In the genomic region with DNA sequence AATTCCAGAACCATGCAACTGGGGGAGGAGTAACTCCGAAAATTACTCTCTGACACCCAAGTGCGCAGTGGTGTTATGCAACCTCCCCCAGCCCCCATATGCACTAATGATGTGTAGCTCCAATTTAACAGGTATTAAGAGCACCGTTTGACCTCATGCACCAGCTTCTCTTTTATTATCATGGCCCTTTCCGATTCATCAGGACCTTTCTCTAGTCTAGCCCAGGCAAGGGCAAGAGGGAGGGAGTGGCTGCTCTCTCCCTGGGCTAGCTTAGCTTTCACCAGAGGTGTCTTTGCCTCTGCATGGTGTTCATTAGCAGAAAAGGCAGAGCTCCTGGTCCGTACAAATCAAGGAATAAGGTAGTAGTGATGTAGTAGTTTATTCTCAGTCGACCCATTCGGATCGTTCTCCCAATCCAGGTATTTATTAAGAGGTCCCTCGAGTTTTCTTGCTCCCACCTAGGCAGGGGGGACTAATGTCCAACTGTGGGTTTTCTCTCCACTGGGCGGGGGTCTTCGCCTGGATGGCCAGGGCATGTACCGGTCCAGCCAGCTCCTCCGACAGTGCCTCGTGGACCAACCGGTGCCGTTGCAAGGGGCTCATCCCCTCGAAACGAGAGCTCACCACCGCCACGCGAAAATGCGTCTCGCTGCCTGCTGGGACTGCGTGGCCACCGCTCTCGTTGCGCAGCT, we compare ENCODE assay signal across 8 mouse cellular contexts. TPM values are rescaled to one million over a fixed set of nuclear protein-coding genes. Genes with fewer than 3 reads are reported as not detected.
DNase-seq lines count a peak whose midpoint lies in the region; ATAC-seq and TF ChIP-seq lines count a peak whose summit lies in the region.

No protein-coding gene starts in this region.

- H3K4me3 ChIP-seq in erythroblast, embryonic 14.5 days (replicated peaks): peak overlapping the region; percentile 85
- peak overlapping the region; percentile 89 for H3K4me3 ChIP-seq in thymus, adult 2 months (ENCODE audit: control insufficient read depth, insufficient read depth, low read length)
- peak overlapping the region; percentile 68 for H3K4me3 ChIP-seq in liver, embryonic 11.5 days (ENCODE audit: low read depth, low read length)

- no peak overlapping the region for H3K27ac ChIP-seq in thymus, adult 2 months (ENCODE audit: control insufficient read depth, insufficient read depth, low read length)
- peak overlapping the region; percentile 90 for H3K27ac ChIP-seq in liver, embryonic 11.5 days (ENCODE audit: low read depth, low read length)

- no peak for TF ChIP-seq POLR2A in thymus, adult 2 months (IDR thresholded peaks at IDR 0.05; ENCODE audit: control insufficient read depth, extremely low read depth, insufficient read depth, low read length, poor library complexity)

- WGBS in thymus, adult 2 months: 22% methylated on average over 27 of the region's 27 CpGs
- WGBS in liver, embryonic 11.5 days: 15% methylated on average over 27 of the region's 27 CpGs

- TF ChIP-seq CTCF in thymus, adult 2 months (IDR thresholded peaks at IDR 0.05; ENCODE audit: borderline replicate concordance, control insufficient read depth, extremely low read depth, insufficient read depth, low read length, poor library complexity): no peak

- H3K9me3 ChIP-seq in erythroblast, embryonic 14.5 days (ENCODE audit: control insufficient read depth, low read length): peaks cover 5% of the 10 kb centered on the region
- peaks cover 2% of the 10 kb centered on the region; the same call in 1 of the 2 replicates for H3K9me3 ChIP-seq in liver, embryonic 11.5 days (ENCODE audit: control insufficient read depth, low read length)

- ATAC-seq in erythroblast, adult 5-6 weeks (replicated peaks; ENCODE audit: low FRiP score, poor library complexity, severe bottlenecking): no peak
- ATAC-seq in liver, embryonic 11.5 days (replicated peaks; ENCODE audit: low FRiP score): 0 out of 2 replicates have a peak, but pooled peaks have one; percentile 5

- H3K9ac ChIP-seq in liver, embryonic 11.5 days (ENCODE audit: low read depth, low read length): peak overlapping the region; percentile 95

- H3K4me1 ChIP-seq in erythroblast, embryonic 14.5 days (ENCODE audit: control insufficient read depth): peaks cover 34% of the 10 kb centered on the region
- peaks cover 22% of the 10 kb centered on the region for H3K4me1 ChIP-seq in thymus, adult 2 months (replicated peaks; ENCODE audit: control insufficient read depth, insufficient read depth, low read length)
- H3K4me1 ChIP-seq in liver, embryonic 11.5 days (replicated peaks; ENCODE audit: control insufficient read depth, insufficient read depth, low read length): peaks cover 13% of the 10 kb centered on the region

- H3K4me2 ChIP-seq in liver, embryonic 11.5 days: peak overlapping the region; percentile 96

- peaks cover 23% of the 10 kb centered on the region for H3K27me3 ChIP-seq in erythroblast, embryonic 14.5 days (ENCODE audit: control insufficient read depth)
- H3K27me3 ChIP-seq in thymus, adult 2 months (ENCODE audit: control insufficient read depth, insufficient read depth, low read length): no peaks in the 10 kb centered on the region
- no peaks in the 10 kb centered on the region for H3K27me3 ChIP-seq in liver, embryonic 11.5 days (replicated peaks; ENCODE audit: control insufficient read depth, insufficient read depth, low read length)

- DNase-seq in thymus, adult 2 months: no peak
- no peak for DNase-seq in thymus, postnatal 25 days
- peak; percentile 51 for DNase-seq in liver, embryonic 11.5 days (ENCODE audit: low spot score)
- no peak for DNase-seq in adrenal gland, postnatal 36 days
- no peak for DNase-seq in ovary, postnatal 36 days (ENCODE audit: low spot score)
- no peak for DNase-seq in right cerebral cortex, postnatal 25 days

- H3K36me3 ChIP-seq in erythroblast, embryonic 14.5 days (ENCODE audit: control insufficient read depth): no peaks in the 10 kb centered on the region; the same call in 1 of the 2 replicates
- no peaks in the 10 kb centered on the region for H3K36me3 ChIP-seq in thymus, adult 2 months (ENCODE audit: control insufficient read depth, insufficient read depth, low read length)
- H3K36me3 ChIP-seq in liver, embryonic 11.5 days (ENCODE audit: control insufficient read depth, insufficient read depth, low read length): 0 out of 2 replicates have a peak, but pooled peaks cover 2% of the 10 kb centered on the region

RNA-seq across cellular contexts. Expression of gene Sv2a, which starts 15.6 kb away (rescaled TPM):
- polyA plus RNA-seq in erythroblast, embryonic 14.5 days (2012): not detected in 2 replicates
- total RNA-seq in erythroblast, adult 5-6 weeks (2015; ENCODE audit: low replicate concordance): not detected in 2 replicates
- total RNA-seq in erythroblast, adult 5-6 weeks (2017; ENCODE audit: low replicate concordance): not detected in 2 replicates
- polyA plus RNA-seq in thymus, adult 2 months (2012; rRNA removed): 3.7 and 4.4 TPM in 2 replicates
- polyA plus RNA-seq in liver, embryonic 11.5 days (2014; fragmentation: Nextera tagmentation; extraction: Ambion mirVana): 3.5 and 4.3 TPM in 2 replicates
- total RNA-seq in adrenal gland, postnatal 36 days (2021): 1 to 10 TPM; 5.5 to 7.5 TPM

RNA-seq across cellular contexts. Expression of gene Bola1, which starts 22.9 kb away (rescaled TPM):
- 8.3 and 12.9 TPM in 2 replicates for polyA plus RNA-seq in erythroblast, embryonic 14.5 days (2012)
- 8.8 TPM in 1 of 2 replicates, not detected in the other for total RNA-seq in erythroblast, adult 5-6 weeks (2015; ENCODE audit: low replicate concordance)
- total RNA-seq in erythroblast, adult 5-6 weeks (2017; ENCODE audit: low replicate concordance): 3.2 and 5.9 TPM in 2 replicates
- 54.1 and 55.4 TPM in 2 replicates for polyA plus RNA-seq in thymus, adult 2 months (2012; rRNA removed)
- polyA plus RNA-seq in liver, embryonic 11.5 days (2014; fragmentation: Nextera tagmentation; extraction: Ambion mirVana): 93.8 and 98.8 TPM in 2 replicates
- 10 to 100 TPM; 26.8 to 41.2 TPM for total RNA-seq in adrenal gland, postnatal 36 days (2021)

RNA-seq across cellular contexts. Expression of gene Hist2h2ab, which starts 23.1 kb away (rescaled TPM):
- 0.39 TPM in 1 of 2 replicates, not detected in the other for polyA plus RNA-seq in erythroblast, embryonic 14.5 days (2012)
- 6.5 TPM in 1 of 2 replicates, not detected in the other for total RNA-seq in erythroblast, adult 5-6 weeks (2015; ENCODE audit: low replicate concordance)
- 35.6 and 94.8 TPM in 2 replicates for total RNA-seq in erythroblast, adult 5-6 weeks (2017; ENCODE audit: low replicate concordance)
- polyA plus RNA-seq in thymus, adult 2 months (2012; rRNA removed): 6.1 and 15.8 TPM in 2 replicates
- polyA plus RNA-seq in liver, embryonic 11.5 days (2014; fragmentation: Nextera tagmentation; extraction: Ambion mirVana): 0.92 TPM in 1 of 2 replicates, not detected in the other
- total RNA-seq in adrenal gland, postnatal 36 days (2021): 1 to 10 TPM; 7.1 to 8.0 TPM

RNA-seq across cellular contexts. Expression of gene Hist2h2ac, which starts 24.1 kb away (rescaled TPM):
- 3.8 and 8.5 TPM in 2 replicates for polyA plus RNA-seq in erythroblast, embryonic 14.5 days (2012)
- 18.3 and 36.8 TPM in 2 replicates for total RNA-seq in erythroblast, adult 5-6 weeks (2015; ENCODE audit: low replicate concordance)
- 1,217 and 1,495 TPM in 2 replicates for total RNA-seq in erythroblast, adult 5-6 weeks (2017; ENCODE audit: low replicate concordance)
- polyA plus RNA-seq in thymus, adult 2 months (2012; rRNA removed): 149 and 173 TPM in 2 replicates
- polyA plus RNA-seq in liver, embryonic 11.5 days (2014; fragmentation: Nextera tagmentation; extraction: Ambion mirVana): 13.7 and 14.7 TPM in 2 replicates
- total RNA-seq in adrenal gland, postnatal 36 days (2021): 10 to 100 TPM; 60.6 to 68.7 TPM

RNA-seq across cellular contexts. Expression of gene Hist2h2be, which starts 24.3 kb away (rescaled TPM):
- polyA plus RNA-seq in erythroblast, embryonic 14.5 days (2012): 0.13 and 0.14 TPM in 2 replicates
- total RNA-seq in erythroblast, adult 5-6 weeks (2015; ENCODE audit: low replicate concordance): 19.2 and 22.6 TPM in 2 replicates
- 19.5 and 32.7 TPM in 2 replicates for total RNA-seq in erythroblast, adult 5-6 weeks (2017; ENCODE audit: low replicate concordance)
- 14.7 and 16.7 TPM in 2 replicates for polyA plus RNA-seq in thymus, adult 2 months (2012; rRNA removed)
- 7.7 and 7.9 TPM in 2 replicates for polyA plus RNA-seq in liver, embryonic 11.5 days (2014; fragmentation: Nextera tagmentation; extraction: Ambion mirVana)
- total RNA-seq in adrenal gland, postnatal 36 days (2021): 10 to 100 TPM; 16.3 to 17.9 TPM
